Mouse (Mus musculus) midbrain, postnatal 0 days (tissue): Measurements from ENCODE around the gene Pik3cg. TPM values are rescaled to one million over a fixed set of nuclear protein-coding genes. Genes with fewer than 3 reads are reported as not detected.

Experiments used
- ATAC-seq: fragments of 200-750 bp; cut with Nextera tagmentation; 2 replicates; pipeline ENCODE4 v1.8.0; 2017; ENCODE audit warnings: moderate number of reproducible peaks, mild to moderate bottlenecking, moderate TSS enrichment, moderate library complexity; ENCODE audit not compliant: low FRiP score
- DNase-seq: peaks from one replicate; pipeline ENCODE4 v3.0.0-alpha.2; 2015; ENCODE audit warnings: low spot score
- H3K27ac ChIP-seq: fragments of 300-500 bp; sonication (generic); 2 replicates; pipeline ENCODE4 v1.5.1; 2014; ENCODE audit warnings: low read depth, mild to moderate bottlenecking, low read length, mixed read lengths
- H3K27me3 ChIP-seq: fragments of 300-500 bp; sonication (generic); 2 replicates; pipeline ENCODE4 v1.6.1; 2014; ENCODE audit warnings: low read length, control low read depth, mixed read lengths; ENCODE audit not compliant: insufficient read depth
- H3K36me3 ChIP-seq: fragments of 300-500 bp; sonication (generic); 2 replicates; pipeline ENCODE4 v1.6.1; 2014; ENCODE audit warnings: low read length, control low read depth, mixed read lengths; ENCODE audit not compliant: insufficient read depth
- H3K4me1 ChIP-seq: fragments of 300-500 bp; sonication (generic); 2 replicates; pipeline ENCODE4 v1.6.1; 2014; ENCODE audit warnings: mild to moderate bottlenecking, control low read depth, antibody characterized with exemption, low read length, mixed read lengths; ENCODE audit not compliant: insufficient read depth
- H3K4me2 ChIP-seq: fragments of 300-500 bp; sonication (generic); 2 replicates; pipeline ENCODE4 v1.6.1; 2014; ENCODE audit warnings: low read depth, mild to moderate bottlenecking, low read length, mixed read lengths; ENCODE audit not compliant: poor library complexity, severe bottlenecking
- H3K4me3 ChIP-seq: fragments of 300-500 bp; sonication (generic); 2 replicates; pipeline ENCODE4 v1.5.1; 2014; ENCODE audit warnings: low read depth, mild to moderate bottlenecking, low read length, moderate library complexity
- H3K9ac ChIP-seq: fragments of 300-500 bp; sonication (generic); replicated peaks from 2 replicates; pipeline ENCODE4 v1.6.1; 2014; ENCODE audit warnings: mild to moderate bottlenecking, low read length, moderate library complexity, mixed read lengths; ENCODE audit not compliant: poor library complexity, severe bottlenecking
- H3K9me3 ChIP-seq: fragments of 300-500 bp; sonication (generic); 2 replicates; pipeline ENCODE4 v1.6.1; 2016; ENCODE audit warnings: low read length, control low read depth
- CTCF ChIP-seq: IDR thresholded peaks from 2 replicates; pipeline ENCODE4 v1.5.1; 2016; ENCODE audit warnings: antibody characterized with exemption, mild to moderate bottlenecking
- WGBS: fragments of 180-500 bp; shearing (Covaris S2); extraction: QIAGEN DNeasy Blood & Tissue Kit; methylation state at CpG from one replicate; pipeline ENCODE4 v1.1.7; 2014; 5-methylcytosine and 5-hydroxymethylcytosine counted together
- polyA plus RNA-seq: library from polyadenylated mRNA; unstranded; fragments of >200 nt; fragmentation: Nextera tagmentation; extraction: Ambion mirVana; gene quantifications from 2 replicates; pipeline ENCODE4 v1.2.1, GENCODE M21; 2015
- total RNA-seq: library from RNA; depleted of rRNA; stranded (reverse); fragments of >200 nt; gene quantifications from 2 replicates; pipeline ENCODE4 v1.2.3, GENCODE M21; 2014

Gene Pik3cg
- total and polyA plus RNA-seq, 2 experiments from 2014 or later = 0.78 to 1.9 TPM

GRCm38 (mm10) chr12:32146606-32147005 lies 61.9 kb downstream of the Pik3cg start:
- Histone ChIP-seq H3K9ac (no peak overlapping the region), H3K27ac (no peak overlapping the region), H3K27me3 (no peaks in the 10 kb centered on the region), H3K4me2 (no peak overlapping the region), H3K36me3 (no peaks in the 10 kb centered on the region), H3K9me3 (no peaks in the 10 kb centered on the region), H3K4me3 (no peak overlapping the region), H3K4me1 (no peaks in the 10 kb centered on the region)
- no peak for DNase-seq
- TF ChIP-seq CTCF = no peak
- no peak for ATAC-seq
- WGBS = 86% methylated on average over 7 of the region's 7 CpGs

DNA sequence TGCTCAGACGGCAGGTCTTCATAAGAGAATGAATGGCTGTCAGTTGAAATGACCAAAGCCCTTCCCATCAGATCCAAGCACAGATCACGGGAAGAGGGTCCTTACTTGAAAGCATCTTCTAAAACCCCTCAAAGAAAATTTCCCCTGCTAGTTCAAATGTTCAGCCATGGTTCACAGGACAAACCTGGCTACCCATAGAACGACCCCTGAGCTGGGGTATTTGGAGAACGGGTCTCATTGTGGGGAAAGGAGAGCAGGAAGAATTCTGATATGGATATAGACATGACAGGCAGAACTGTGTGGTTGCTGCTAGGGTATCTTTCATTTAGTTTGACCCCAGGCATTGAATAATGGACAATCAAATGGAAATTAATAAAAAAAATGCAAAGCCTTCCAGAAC lies 62.8 kb downstream of the Pik3cg start:
- no peaks in the 10 kb centered on the region for H3K9me3 ChIP-seq
- no peak for TF ChIP-seq CTCF
- 82% methylated on average over 4 of the region's 4 CpGs for WGBS
- H3K4me3 ChIP-seq = no peak overlapping the region
- DNase-seq = no peak
- H3K27ac ChIP-seq = no peak overlapping the region
- ATAC-seq = no peak
- H3K36me3 ChIP-seq = no peaks in the 10 kb centered on the region
- no peak overlapping the region for H3K9ac ChIP-seq
- H3K4me2 ChIP-seq = no peak overlapping the region
- no peaks in the 10 kb centered on the region for H3K4me1 ChIP-seq
- H3K27me3 ChIP-seq = no peaks in the 10 kb centered on the region

GRCm38 (mm10) chr12:32144513-32144912 lies 63.9 kb downstream of the Pik3cg start:
- H3K4me2 ChIP-seq = no peak overlapping the region
- H3K9me3 ChIP-seq = no peaks in the 10 kb centered on the region
- H3K9ac ChIP-seq = no peak overlapping the region
- peak; percentile 66; the same call in 1 of the 2 replicates for ATAC-seq
- DNase-seq = peak; percentile 86
- WGBS = 4% methylated on average over 5 of the region's 5 CpGs
- H3K27ac ChIP-seq = no peak overlapping the region
- peak; percentile 80 for TF ChIP-seq CTCF
- H3K4me3 ChIP-seq = no peak overlapping the region
- no peaks in the 10 kb centered on the region for H3K4me1 ChIP-seq
- no peaks in the 10 kb centered on the region for H3K27me3 ChIP-seq
- H3K36me3 ChIP-seq = no peaks in the 10 kb centered on the region

DNA sequence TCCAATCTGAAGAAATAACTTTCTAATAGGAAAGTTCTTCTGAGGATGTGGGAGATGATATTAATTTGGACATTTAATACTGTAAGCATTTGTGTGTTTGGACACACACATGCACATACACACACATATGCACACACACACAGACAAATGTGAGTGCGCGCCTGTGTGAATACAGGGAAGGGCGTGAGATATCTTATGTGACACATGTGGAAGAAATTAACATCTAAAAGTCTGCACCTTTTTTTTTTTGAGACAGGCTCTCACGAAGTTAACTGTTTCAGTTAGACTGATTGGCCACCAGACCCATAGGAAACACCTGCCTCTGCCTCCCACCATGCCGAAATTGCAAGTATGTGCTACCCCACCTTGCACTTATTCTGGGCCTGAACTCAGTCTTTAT lies 64.7 kb downstream of the Pik3cg start:
- Histone ChIP-seq H3K36me3 (no peaks in the 10 kb centered on the region), H3K4me1 (no peaks in the 10 kb centered on the region), H3K4me2 (no peak overlapping the region), H3K9ac (no peak overlapping the region), H3K27ac (no peak overlapping the region), H3K4me3 (no peak overlapping the region), H3K9me3 (no peaks in the 10 kb centered on the region), H3K27me3 (no peaks in the 10 kb centered on the region)
- no peak for TF ChIP-seq CTCF
- no peak for ATAC-seq
- WGBS = 86% methylated on average over 5 of the region's 5 CpGs
- no peak for DNase-seq

GRCm38 (mm10) chr12:32143151-32143550 lies 65.3 kb downstream of the Pik3cg start:
- 70% methylated on average over 4 of the region's 4 CpGs for whole genome bisulfite sequencing
- Histone ChIP-seq H3K4me2 (no peak overlapping the region), H3K4me3 (no peak overlapping the region), H3K36me3 (no peaks in the 10 kb centered on the region), H3K27ac (no peak overlapping the region), H3K9ac (no peak overlapping the region), H3K27me3 (no peaks in the 10 kb centered on the region), H3K9me3 (no peaks in the 10 kb centered on the region), H3K4me1 (no peaks in the 10 kb centered on the region)
- DNase-seq (no peak), ATAC-seq (no peak)
- TF ChIP-seq CTCF = no peak

DNA sequence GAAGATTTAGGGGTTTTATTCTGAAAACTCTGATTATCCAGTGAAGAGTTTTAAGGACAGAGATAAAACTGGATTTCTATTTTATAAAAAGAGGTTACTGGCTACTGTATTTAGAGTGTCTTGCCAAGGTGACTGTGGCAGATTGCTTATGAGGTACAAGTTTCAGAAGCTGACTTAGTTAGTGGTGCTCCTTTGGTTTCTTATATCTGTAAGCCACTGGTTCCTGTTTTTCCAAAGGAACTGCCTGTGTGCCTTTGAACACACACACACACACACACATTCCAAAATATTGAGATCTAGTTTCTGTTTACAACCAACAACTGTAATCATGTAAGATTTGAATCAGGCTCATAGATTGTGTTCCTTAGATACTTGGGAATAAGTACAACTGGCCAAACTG lies 66.7 kb downstream of the Pik3cg start:
- no peak overlapping the region for H3K4me3 ChIP-seq
- H3K36me3 ChIP-seq = no peaks in the 10 kb centered on the region
- no peak overlapping the region for H3K9ac ChIP-seq
- no peak for DNase-seq
- H3K27ac ChIP-seq = no peak overlapping the region
- H3K4me1 ChIP-seq = no peaks in the 10 kb centered on the region
- no peak overlapping the region for H3K4me2 ChIP-seq
- no peak for ATAC-seq
- no peaks in the 10 kb centered on the region for H3K9me3 ChIP-seq
- TF ChIP-seq CTCF = no peak
- H3K27me3 ChIP-seq = no peaks in the 10 kb centered on the region
